Mouse (Mus musculus) midbrain, postnatal 0 days (tissue): ENCODE results near the gene F5. TPM values are rescaled to one million over a fixed set of nuclear protein-coding genes. Genes with fewer than 3 reads are reported as not detected.

Experiments used
- ATAC-seq: fragments of 200-750 bp; cut with Nextera tagmentation; 2 replicates; pipeline ENCODE4 v1.8.0; 2017; ENCODE audit warnings: moderate number of reproducible peaks, mild to moderate bottlenecking, moderate TSS enrichment, moderate library complexity; ENCODE audit not compliant: low FRiP score
- DNase-seq: peaks from one replicate; pipeline ENCODE4 v3.0.0-alpha.2; 2015; ENCODE audit warnings: low spot score
- H3K27ac ChIP-seq: fragments of 300-500 bp; sonication (generic); 2 replicates; pipeline ENCODE4 v1.5.1; 2014; ENCODE audit warnings: low read depth, mild to moderate bottlenecking, low read length, mixed read lengths
- H3K27me3 ChIP-seq: fragments of 300-500 bp; sonication (generic); 2 replicates; pipeline ENCODE4 v1.6.1; 2014; ENCODE audit warnings: low read length, control low read depth, mixed read lengths; ENCODE audit not compliant: insufficient read depth
- H3K36me3 ChIP-seq: fragments of 300-500 bp; sonication (generic); 2 replicates; pipeline ENCODE4 v1.6.1; 2014; ENCODE audit warnings: low read length, control low read depth, mixed read lengths; ENCODE audit not compliant: insufficient read depth
- H3K4me1 ChIP-seq: fragments of 300-500 bp; sonication (generic); 2 replicates; pipeline ENCODE4 v1.6.1; 2014; ENCODE audit warnings: mild to moderate bottlenecking, control low read depth, antibody characterized with exemption, low read length, mixed read lengths; ENCODE audit not compliant: insufficient read depth
- H3K4me2 ChIP-seq: fragments of 300-500 bp; sonication (generic); 2 replicates; pipeline ENCODE4 v1.6.1; 2014; ENCODE audit warnings: low read depth, mild to moderate bottlenecking, low read length, mixed read lengths; ENCODE audit not compliant: poor library complexity, severe bottlenecking
- H3K4me3 ChIP-seq: fragments of 300-500 bp; sonication (generic); 2 replicates; pipeline ENCODE4 v1.5.1; 2014; ENCODE audit warnings: low read depth, mild to moderate bottlenecking, low read length, moderate library complexity
- H3K9ac ChIP-seq: fragments of 300-500 bp; sonication (generic); replicated peaks from 2 replicates; pipeline ENCODE4 v1.6.1; 2014; ENCODE audit warnings: mild to moderate bottlenecking, low read length, moderate library complexity, mixed read lengths; ENCODE audit not compliant: poor library complexity, severe bottlenecking
- H3K9me3 ChIP-seq: fragments of 300-500 bp; sonication (generic); 2 replicates; pipeline ENCODE4 v1.6.1; 2016; ENCODE audit warnings: low read length, control low read depth
- CTCF ChIP-seq: IDR thresholded peaks from 2 replicates; pipeline ENCODE4 v1.5.1; 2016; ENCODE audit warnings: antibody characterized with exemption, mild to moderate bottlenecking
- WGBS: fragments of 180-500 bp; shearing (Covaris S2); extraction: QIAGEN DNeasy Blood & Tissue Kit; methylation state at CpG from one replicate; pipeline ENCODE4 v1.1.7; 2014; 5-methylcytosine and 5-hydroxymethylcytosine counted together
- polyA plus RNA-seq: library from polyadenylated mRNA; unstranded; fragments of >200 nt; fragmentation: Nextera tagmentation; extraction: Ambion mirVana; gene quantifications from 2 replicates; pipeline ENCODE4 v1.2.1, GENCODE M21; 2015
- total RNA-seq: library from RNA; depleted of rRNA; stranded (reverse); fragments of >200 nt; gene quantifications from 2 replicates; pipeline ENCODE4 v1.2.3, GENCODE M21; 2014

The F5 gene
- total and polyA plus RNA-seq, 2 experiments from 2014 or later, result 0.04 to 0.05 TPM

DNA sequence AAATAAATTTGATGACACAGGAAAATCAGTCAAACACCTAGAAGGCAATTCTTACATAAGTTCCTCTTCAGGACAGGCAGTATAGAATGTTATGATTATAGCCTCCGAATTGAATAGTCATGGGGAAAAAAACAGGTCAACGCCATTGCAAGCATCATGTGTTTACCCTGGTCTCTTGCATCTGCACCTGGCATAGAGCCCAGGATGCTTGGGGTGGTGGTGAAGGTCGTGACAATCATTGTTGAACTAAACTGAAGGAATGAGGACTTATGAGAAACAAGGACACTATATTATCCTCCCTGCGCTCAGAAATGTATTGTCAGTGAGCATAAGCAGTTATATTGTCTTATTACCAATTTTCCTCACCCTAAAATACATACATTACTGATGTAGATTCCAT, 17.2 kb downstream of the F5 start:
- no peaks in the 10 kb centered on the region for H3K27me3 ChIP-seq
- no peak for TF ChIP-seq CTCF
- H3K27ac ChIP-seq, result no peak overlapping the region
- H3K4me1 ChIP-seq, result no peaks in the 10 kb centered on the region
- ATAC-seq (no peak), DNase-seq (no peak)
- no peak overlapping the region for H3K9ac ChIP-seq
- no peak overlapping the region for H3K4me2 ChIP-seq
- WGBS, result 77% methylated on average over 4 of the region's 4 CpGs
- H3K4me3 ChIP-seq, result no peak overlapping the region
- no peaks in the 10 kb centered on the region for H3K9me3 ChIP-seq
- no peaks in the 10 kb centered on the region for H3K36me3 ChIP-seq

DNA sequence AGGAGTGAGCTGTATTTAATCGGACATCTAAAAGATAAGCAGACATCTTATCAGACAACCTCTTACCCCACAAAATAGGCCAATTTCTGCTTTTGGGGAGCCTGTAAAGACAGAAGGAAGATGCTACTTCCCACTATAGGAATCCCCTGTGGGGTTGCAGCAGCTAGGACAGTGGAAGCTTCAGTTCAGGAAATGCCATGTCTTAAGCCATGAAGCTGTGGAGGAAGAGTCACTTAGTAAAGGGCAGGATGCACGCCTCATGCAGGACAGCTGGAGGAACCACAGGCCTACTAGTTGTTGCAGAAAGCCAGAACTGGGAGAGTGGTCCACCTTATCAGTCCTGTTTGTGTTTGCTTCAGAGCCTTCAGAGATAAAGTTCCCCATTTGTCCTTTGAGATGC, 18.8 kb downstream of the F5 start:
- Histone ChIP-seq H3K4me3 (no peak overlapping the region), H3K27ac (no peak overlapping the region), H3K27me3 (no peaks in the 10 kb centered on the region), H3K4me2 (no peak overlapping the region), H3K9ac (no peak overlapping the region), H3K4me1 (no peaks in the 10 kb centered on the region), H3K36me3 (no peaks in the 10 kb centered on the region), H3K9me3 (no peaks in the 10 kb centered on the region)
- DNase-seq (no peak), ATAC-seq (no peak)
- TF ChIP-seq CTCF, result no peak
- WGBS, result 90% methylated on average over 2 of the region's 2 CpGs

DNA sequence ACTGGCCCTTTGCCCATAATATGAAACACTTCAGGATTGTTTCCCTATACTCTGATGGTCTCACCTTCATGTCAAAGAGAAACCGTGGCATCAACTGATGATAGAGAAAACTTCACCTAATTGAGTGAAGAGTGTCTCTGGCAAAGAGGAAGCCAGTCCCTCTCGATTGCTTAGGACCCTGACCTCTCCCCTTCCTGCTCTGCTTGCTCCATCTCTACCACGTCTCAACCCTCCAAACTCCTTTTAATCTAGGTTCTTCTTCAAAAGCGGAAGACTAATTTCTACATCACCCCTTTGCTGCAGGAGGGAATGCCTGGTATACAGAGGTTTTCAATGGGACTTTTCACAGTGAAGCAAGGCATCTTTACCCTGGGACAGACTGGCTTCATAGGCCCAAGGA, 21.5 kb downstream of the F5 start:
- ATAC-seq (no peak), DNase-seq (no peak)
- Histone ChIP-seq H3K4me2 (no peak overlapping the region), H3K27me3 (no peaks in the 10 kb centered on the region), H3K36me3 (no peaks in the 10 kb centered on the region), H3K9me3 (no peaks in the 10 kb centered on the region), H3K4me1 (no peaks in the 10 kb centered on the region), H3K9ac (no peak overlapping the region), H3K27ac (no peak overlapping the region), H3K4me3 (no peak overlapping the region)
- no peak for TF ChIP-seq CTCF
- 84% methylated on average over 4 of the region's 4 CpGs for WGBS

DNA sequence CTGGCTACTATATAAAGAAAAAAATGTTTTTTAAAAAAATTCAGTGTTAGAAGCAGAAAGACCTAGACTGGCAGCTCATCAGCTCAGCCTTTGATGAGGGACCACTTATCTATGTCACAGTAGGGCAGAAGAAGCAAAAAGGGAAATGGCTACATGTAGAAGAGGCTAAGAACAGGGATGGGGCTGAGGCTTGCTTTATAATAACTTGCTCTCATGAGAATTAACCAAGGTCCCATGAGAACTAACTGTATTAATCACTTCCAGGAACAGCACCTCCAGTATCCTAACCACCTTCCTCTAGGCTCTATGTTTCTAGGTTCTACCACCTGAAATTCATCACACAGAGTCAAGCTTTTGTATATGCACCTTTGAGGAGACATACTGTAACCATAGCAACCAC, 25.2 kb downstream of the F5 start:
- no peak overlapping the region for H3K9ac ChIP-seq
- H3K4me3 ChIP-seq, result no peak overlapping the region
- H3K27me3 ChIP-seq, result no peaks in the 10 kb centered on the region
- H3K4me1 ChIP-seq, result no peaks in the 10 kb centered on the region
- no peaks in the 10 kb centered on the region for H3K9me3 ChIP-seq
- H3K4me2 ChIP-seq, result no peak overlapping the region
- ATAC-seq (no peak), DNase-seq (no peak)
- no peak overlapping the region for H3K27ac ChIP-seq
- no peak for TF ChIP-seq CTCF
- H3K36me3 ChIP-seq, result no peaks in the 10 kb centered on the region

DNA sequence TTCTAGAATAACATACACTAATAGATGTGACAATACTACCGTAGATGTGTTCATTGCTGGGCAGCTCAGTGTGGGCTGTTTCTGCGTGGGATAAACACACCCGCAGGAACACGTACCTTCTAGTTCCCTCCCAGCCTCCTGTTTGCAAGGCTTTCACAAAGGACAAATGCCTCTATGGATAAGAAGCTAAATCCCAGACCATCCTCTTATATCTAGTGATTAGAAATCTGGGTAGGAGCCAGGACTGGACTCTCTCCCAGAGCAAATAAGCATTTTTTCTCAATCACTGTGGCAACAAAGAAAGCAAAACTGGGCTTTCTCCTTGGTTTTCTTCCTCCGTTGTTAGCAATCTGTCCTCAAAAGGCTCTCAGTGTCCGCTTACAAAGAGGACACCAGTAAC, 26.8 kb downstream of the F5 start:
- H3K9ac ChIP-seq, result no peak overlapping the region
- no peaks in the 10 kb centered on the region for H3K27me3 ChIP-seq
- WGBS, result 52% methylated on average over 6 of the region's 6 CpGs
- H3K4me1 ChIP-seq, result no peaks in the 10 kb centered on the region
- ATAC-seq (no peak), DNase-seq (peak; percentile 31)
- no peak for TF ChIP-seq CTCF
- H3K9me3 ChIP-seq, result no peaks in the 10 kb centered on the region
- no peak overlapping the region for H3K4me3 ChIP-seq
- no peaks in the 10 kb centered on the region for H3K36me3 ChIP-seq
- H3K27ac ChIP-seq, result no peak overlapping the region
- no peak overlapping the region for H3K4me2 ChIP-seq

DNA sequence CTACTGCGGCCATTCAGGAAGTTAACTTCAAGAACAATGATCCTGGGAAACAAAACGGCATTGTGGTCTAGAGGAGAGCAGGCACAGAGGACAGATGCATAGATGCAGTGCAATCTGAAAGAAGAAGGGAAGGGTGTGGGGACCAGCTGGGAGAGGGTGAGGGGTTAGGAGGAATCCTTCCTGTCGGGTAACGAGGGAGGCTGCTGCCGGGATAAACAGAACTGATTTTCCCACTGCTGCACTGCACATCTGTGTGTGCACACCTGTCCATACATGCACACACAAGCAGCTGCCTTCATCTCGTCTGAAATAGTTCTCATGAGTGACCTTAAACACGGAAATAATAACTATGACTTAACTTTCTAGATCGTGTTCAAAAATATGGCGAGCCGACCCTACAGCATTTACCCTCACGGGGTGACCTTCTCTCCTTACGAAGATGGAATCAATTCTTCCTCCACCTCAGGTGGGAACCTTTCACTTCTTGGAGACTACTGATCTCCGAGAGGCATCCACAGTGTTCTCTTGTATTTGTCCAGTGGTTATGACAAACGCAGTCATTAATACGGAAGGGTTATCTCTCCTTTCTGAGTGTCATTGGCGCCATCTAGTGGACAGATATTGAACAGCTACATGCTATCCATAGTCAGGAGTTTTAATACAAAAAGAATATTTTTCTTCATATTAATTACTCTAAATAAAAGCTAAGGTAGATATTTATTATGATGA, 32.7 kb downstream of the F5 start:
- no peaks in the 10 kb centered on the region for H3K27me3 ChIP-seq
- DNase-seq (peak; percentile 84), ATAC-seq (peak; percentile 74)
- TF ChIP-seq CTCF, result peak; percentile 94
- H3K4me1 ChIP-seq, result no peaks in the 10 kb centered on the region
- H3K9ac ChIP-seq, result no peak overlapping the region
- no peak overlapping the region for H3K27ac ChIP-seq
- no peaks in the 10 kb centered on the region for H3K36me3 ChIP-seq
- peak overlapping the region; percentile 17; the same call in 1 of the 2 replicates for H3K4me3 ChIP-seq
- H3K9me3 ChIP-seq, result no peaks in the 10 kb centered on the region
- WGBS, result 48% methylated on average over 16 of the region's 16 CpGs
- peak overlapping the region; percentile 41 for H3K4me2 ChIP-seq
